Mouse (Mus musculus): ENCODE measurements at regions not wholly inside any gene's neighbourhood (a gene's known extent, or its start where the extent isn't known, plus 50 kb on each side); places are given as distances from the start of the nearest gene placed in this dataset.

DNA sequence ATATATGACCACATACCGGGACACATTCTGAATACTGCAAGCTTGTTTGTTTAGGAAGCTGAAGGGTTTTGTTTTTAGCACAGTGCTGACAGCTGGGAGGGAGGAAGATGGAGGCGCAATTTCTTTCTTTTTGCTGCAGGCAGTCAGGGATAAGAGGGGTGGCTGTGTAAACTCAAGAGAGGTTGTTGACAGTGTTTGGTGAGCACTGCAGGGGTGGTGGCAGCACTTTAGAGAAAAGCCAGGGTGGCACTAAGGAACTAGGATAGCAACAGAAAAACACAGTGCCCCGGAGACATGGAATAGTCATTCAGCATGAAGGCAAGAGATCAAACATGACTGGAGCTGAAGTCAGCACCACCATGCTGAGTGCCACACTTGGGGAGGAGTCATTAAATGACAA, 51.9 kb upstream of the 1700009N14Rik start:
- Histone ChIP-seq H3K27me3 (ENCODE audit: control insufficient read depth, insufficient read depth, low read length) (no peaks in the 10 kb centered on the region), H3K4me1 (replicated peaks; ENCODE audit: control insufficient read depth, insufficient read depth) (no peaks in the 10 kb centered on the region), H3K9ac (ENCODE audit: low read length) (no peak overlapping the region), H3K4me3 (ENCODE audit: low read depth, low read length) (no peak overlapping the region), H3K36me3 (ENCODE audit: control insufficient read depth, insufficient read depth, low read length) (no peaks in the 10 kb centered on the region), H3K27ac (replicated peaks) (no peak overlapping the region), H3K9me3 (ENCODE audit: control insufficient read depth, low read length) (no peaks in the 10 kb centered on the region), H3K4me2 (replicated peaks; ENCODE audit: low read depth) (no peak overlapping the region)
- ATAC-seq (ENCODE audit: low FRiP score, low TSS enrichment) (no peak), DNase-seq (ENCODE audit: low spot score) (no peak)
- TF ChIP-seq CTCF (IDR thresholded peaks at IDR 0.05; ENCODE audit: low read depth), result no peak
- TF ChIP-seq EP300 (optimal IDR thresholded peaks at IDR 0.05), result no peak
- WGBS, result 23% methylated on average over 3 of the region's 3 CpGs

Measured in stomach, postnatal 0 days (tissue).